Comparison of ENCODE assay signal across 8 mouse cellular contexts in the genomic region with DNA sequence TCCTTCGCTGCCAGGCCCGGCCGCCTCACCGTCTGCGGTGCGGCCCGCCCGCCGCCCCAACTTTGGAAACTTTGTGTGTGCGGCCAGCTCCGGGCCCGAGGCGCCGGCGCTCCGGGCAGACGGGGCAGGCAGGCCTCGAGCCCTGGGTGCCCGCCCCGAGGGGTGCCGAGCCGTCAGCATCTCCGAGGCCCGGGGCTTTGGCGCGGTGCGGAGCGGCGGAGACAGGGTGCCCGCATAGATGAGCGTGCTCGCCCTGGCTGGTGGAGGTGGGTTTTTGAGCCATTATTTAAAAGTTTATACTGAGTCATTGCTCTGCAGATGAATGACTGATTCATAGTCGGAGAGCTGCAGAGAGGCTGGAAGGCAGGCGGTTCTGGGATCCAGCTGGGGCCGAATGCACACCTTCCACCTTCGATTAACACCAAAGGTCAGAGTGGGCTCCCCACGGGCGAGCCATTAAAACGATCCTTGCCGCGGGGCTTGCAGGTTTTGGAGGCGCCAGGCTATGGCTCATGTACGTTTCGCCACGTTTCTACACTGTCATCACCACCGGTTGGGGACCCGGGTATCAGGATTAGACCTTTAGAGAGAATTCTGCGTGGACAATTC. TPM values are rescaled to one million over a fixed set of nuclear protein-coding genes. Genes with fewer than 3 reads are reported as not detected.
DNase-seq lines count a peak whose midpoint lies in the region; ATAC-seq and TF ChIP-seq lines count a peak whose summit lies in the region.

No protein-coding gene starts in this region.

- peak overlapping the region; percentile 91 for H3K4me3 ChIP-seq in gastrocnemius, adult 2 months
- peak overlapping the region; percentile 79 for H3K4me3 ChIP-seq in limb, embryonic 14.5 days (replicated peaks; ENCODE audit: low read length)
- H3K4me3 ChIP-seq in neural tube, embryonic 12.5 days = peak overlapping the region; percentile 91

- intact Hi-C loops in gastrocnemius, adult 2 months (cut with DNase I) = no loop called here
- intact Hi-C loops in heart, postnatal 36 days (cut with DNase I) = no loop called here

- H3K4me2 ChIP-seq in limb, embryonic 14.5 days (replicated peaks; ENCODE audit: low read depth, low read length, severe bottlenecking) = peak overlapping the region; percentile 61
- peak overlapping the region; percentile 64 for H3K4me2 ChIP-seq in neural tube, embryonic 12.5 days (replicated peaks)

- H3K4me1 ChIP-seq in limb, embryonic 14.5 days (ENCODE audit: control insufficient read depth, insufficient read depth, low read length) = peaks cover 22% of the 10 kb centered on the region
- peaks cover 43% of the 10 kb centered on the region for H3K4me1 ChIP-seq in neural tube, embryonic 12.5 days

- TF ChIP-seq POLR2A in limb, embryonic 14.5 days (IDR thresholded peaks at IDR 0.05; ENCODE audit: borderline replicate concordance, extremely low read depth, insufficient read depth, insufficient read length) = no peak

- peak overlapping the region; percentile 82 for H3K27ac ChIP-seq in gastrocnemius, adult 2 months
- peak overlapping the region; percentile 82 for H3K27ac ChIP-seq in limb, embryonic 14.5 days (replicated peaks; ENCODE audit: low read depth, low read length)
- H3K27ac ChIP-seq in neural tube, embryonic 12.5 days = peak overlapping the region; percentile 72

- no peak for TF ChIP-seq CTCF in gastrocnemius, adult 2 months (IDR thresholded peaks at IDR 0.05)

- H3K36me3 ChIP-seq in limb, embryonic 14.5 days (ENCODE audit: control insufficient read depth, insufficient read depth, low read length) = peaks cover 4% of the 10 kb centered on the region; the same call in 1 of the 2 replicates
- peaks cover 7% of the 10 kb centered on the region; the same call in 1 of the 2 replicates for H3K36me3 ChIP-seq in neural tube, embryonic 12.5 days

- peak overlapping the region; percentile 86 for H3K9ac ChIP-seq in limb, embryonic 14.5 days (ENCODE audit: low read depth, low read length, severe bottlenecking)
- H3K9ac ChIP-seq in neural tube, embryonic 12.5 days = peak overlapping the region; percentile 88

- no peaks in the 10 kb centered on the region for H3K27me3 ChIP-seq in limb, embryonic 14.5 days (ENCODE audit: control insufficient read depth, insufficient read depth, low read length)
- no peaks in the 10 kb centered on the region for H3K27me3 ChIP-seq in neural tube, embryonic 12.5 days (replicated peaks)

- peak; percentile 7; the same call in 1 of the 2 replicates for ATAC-seq in limb, embryonic 14.5 days (ENCODE audit: low FRiP score, low read depth)
- no peak for ATAC-seq in neural tube, embryonic 12.5 days (ENCODE audit: low FRiP score, low read depth)

- WGBS in limb, embryonic 14.5 days = under 1% methylated on average over 42 of the region's 48 CpGs
- WGBS in neural tube, embryonic 12.5 days = under 1% methylated on average over 48 of the region's 48 CpGs

- H3K9me3 ChIP-seq in limb, embryonic 14.5 days (ENCODE audit: control insufficient read depth, low read length) = no peaks in the 10 kb centered on the region
- no peaks in the 10 kb centered on the region for H3K9me3 ChIP-seq in neural tube, embryonic 12.5 days

- DNase-seq in gastrocnemius, adult 2 months = peak; percentile 55
- no peak for DNase-seq in gastrocnemius, adult 8-10 months (ENCODE audit: low spot score in 2 of 2)
- peak; percentile 15 for DNase-seq in MN1 (ENCODE audit: low spot score)
- peak; percentile 48 for DNase-seq in embryo, embryonic 11 days
- peak; percentile 33 to 45 for DNase-seq in heart, postnatal 36 days
- no peak for DNase-seq in limb, embryonic 14.5 days (ENCODE audit: low spot score)
- no peak for DNase-seq in yolk sac, embryonic 10.5 days (ENCODE audit: low spot score)

RNA-seq across cellular contexts. Expression of gene Traf3, which starts 0.6 kb away (rescaled TPM):
- 10 to 100 TPM in 1 of 2 experiments, 1 to 10 TPM in 1; 9.5 to 14.5 TPM for total RNA-seq in gastrocnemius, adult 2 months (2021)
- total RNA-seq in gastrocnemius, adult 8-10 months (2022) = 10 to 100 TPM in 3 of 4 experiments, 1 to 10 TPM in 1; 8.7 to 20.0 (median 12.9) TPM
- total RNA-seq in heart, postnatal 36 days (2021) = 10 to 100 TPM; 12.0 to 12.6 TPM
- polyA plus RNA-seq in limb, embryonic 14.5 days (2012; rRNA removed) = 20.2 and 24.1 TPM in 2 replicates
- 12.8 and 15.1 TPM in 2 replicates for polyA plus RNA-seq in limb, embryonic 14.5 days (2014; fragmentation: Nextera tagmentation; extraction: Ambion mirVana)
- 20.3 and 22.8 TPM in 2 replicates for polyA plus RNA-seq in neural tube, embryonic 12.5 days (2016; fragmentation: Nextera tagmentation; extraction: Ambion mirVana)

RNA-seq across cellular contexts. Expression of gene 4930595D18Rik, which starts 17.5 kb away (rescaled TPM):
- total RNA-seq in gastrocnemius, adult 2 months (2021) = under 1 TPM in 1 of 2 experiments, not detected in 1; 0.28 TPM
- not detected for total RNA-seq in gastrocnemius, adult 8-10 months (2022)
- not detected for total RNA-seq in heart, postnatal 36 days (2021)
- 0.08 and 0.18 TPM in 2 replicates for polyA plus RNA-seq in limb, embryonic 14.5 days (2012; rRNA removed)
- not detected in 2 replicates for polyA plus RNA-seq in limb, embryonic 14.5 days (2014; fragmentation: Nextera tagmentation; extraction: Ambion mirVana)
- not detected in 2 replicates for polyA plus RNA-seq in neural tube, embryonic 12.5 days (2016; fragmentation: Nextera tagmentation; extraction: Ambion mirVana)

Comparison
In these comparisons a context has a peak if more than half of its experiments do, and no peak if none do; other contexts are left out.
1. DNase-seq: peak in gastrocnemius, adult 2 months (single experiment), MN1 (single experiment), embryo, embryonic 11 days (single experiment) and heart, postnatal 36 days (2 of 2); none in gastrocnemius, adult 8-10 months (0 of 2), limb, embryonic 14.5 days (single experiment) and yolk sac, embryonic 10.5 days (single experiment).
2. Peak in every context shown above with its lines, with median percentiles within 50 percentile points of each other: H3K27ac ChIP-seq and H3K4me3 ChIP-seq.